Mouse (Mus musculus) testis, adult 2 months (tissue): ENCODE results near the gene Phex. TPM values are rescaled to one million over a fixed set of nuclear protein-coding genes. Genes with fewer than 3 reads are reported as not detected.

Experiments used
- H3K27ac ChIP-seq: fragments of 200-500 bp; 2 replicates; pipeline ENCODE4 v1.5.1; 2012; ENCODE audit warnings: low read depth, low read length; ENCODE audit not compliant: control insufficient read depth, insufficient read depth
- H3K27me3 ChIP-seq: fragments of 200-500 bp; 2 replicates; pipeline ENCODE4 v1.6.1; 2012; ENCODE audit warnings: mild to moderate bottlenecking, low read length, moderate library complexity; ENCODE audit not compliant: control insufficient read depth, insufficient read depth
- H3K36me3 ChIP-seq: fragments of 200-500 bp; 2 replicates; pipeline ENCODE4 v1.6.1; 2012; ENCODE audit warnings: mild to moderate bottlenecking, low read length; ENCODE audit not compliant: control insufficient read depth, insufficient read depth
- H3K4me1 ChIP-seq: fragments of 200-500 bp; 2 replicates; pipeline ENCODE4 v1.6.1; 2012; ENCODE audit warnings: low read length; ENCODE audit not compliant: control insufficient read depth, insufficient read depth
- H3K4me3 ChIP-seq: fragments of 200-500 bp; 2 replicates; pipeline ENCODE4 v1.5.1; 2012; ENCODE audit warnings: low read depth, mild to moderate bottlenecking, low read length, moderate library complexity, mixed read lengths; ENCODE audit not compliant: control insufficient read depth
- CTCF ChIP-seq: fragments of 200-500 bp; IDR thresholded peaks from 2 replicates; pipeline ENCODE4 v1.5.1; 2012; ENCODE audit warnings: low read depth, mild to moderate bottlenecking, inconsistent platforms, low read length, moderate library complexity; ENCODE audit not compliant: control insufficient read depth, insufficient read depth, insufficient replicate concordance
- POLR2A ChIP-seq: fragments of 200-500 bp; IDR thresholded peaks from 2 replicates; pipeline ENCODE4 v1.6.1; 2012; ENCODE audit warnings: low read depth, mild to moderate bottlenecking, inconsistent platforms, low read length, moderate library complexity; ENCODE audit not compliant: control insufficient read depth
- polyA plus RNA-seq: library from polyadenylated mRNA; depleted of rRNA; stranded (reverse); fragments of >200 nt; gene quantifications from 2 replicates; pipeline ENCODE4 v1.2.3, GENCODE M21; 2012

The Phex gene
- polyA plus RNA-seq, 1 experiment = 0.26 TPM

- Histone ChIP-seq H3K4me1 (no peaks in the 10 kb centered on the region), H3K27me3 (no peaks in the 10 kb centered on the region), H3K36me3 (no peaks in the 10 kb centered on the region), H3K4me3 (no peak overlapping the region), H3K27ac (no peak overlapping the region)
- TF ChIP-seq POLR2A (no peak), CTCF (no peak)
Measured at GRCm38 (mm10) chrX:157271609-157272008, 143.5 kb downstream of the Phex start.

- H3K27me3 ChIP-seq = no peaks in the 10 kb centered on the region
- no peaks in the 10 kb centered on the region for H3K36me3 ChIP-seq
- H3K27ac ChIP-seq = no peak overlapping the region
- no peak overlapping the region for H3K4me3 ChIP-seq
- no peak for TF ChIP-seq POLR2A
- TF ChIP-seq CTCF = no peak
- no peaks in the 10 kb centered on the region for H3K4me1 ChIP-seq
Measured at GRCm38 (mm10) chrX:157269726-157270305, 145.3 kb downstream of the Phex start.

GRCm38 (mm10) chrX:157268141-157268540, 147.0 kb downstream of the Phex start:
- TF ChIP-seq CTCF (no peak), POLR2A (no peak)
- Histone ChIP-seq H3K4me1 (no peaks in the 10 kb centered on the region), H3K27ac (no peak overlapping the region), H3K36me3 (no peaks in the 10 kb centered on the region), H3K27me3 (no peaks in the 10 kb centered on the region), H3K4me3 (no peak overlapping the region)

GRCm38 (mm10) chrX:157202736-157203135, 212.4 kb downstream of the Phex start:
- no peaks in the 10 kb centered on the region for H3K36me3 ChIP-seq
- no peak overlapping the region for H3K4me3 ChIP-seq
- no peak overlapping the region for H3K27ac ChIP-seq
- no peaks in the 10 kb centered on the region for H3K4me1 ChIP-seq
- no peaks in the 10 kb centered on the region for H3K27me3 ChIP-seq
- TF ChIP-seq CTCF = no peak
- no peak for TF ChIP-seq POLR2A

- no peak for TF ChIP-seq CTCF
- no peak for TF ChIP-seq POLR2A
- Histone ChIP-seq H3K36me3 (no peaks in the 10 kb centered on the region), H3K4me3 (no peak overlapping the region), H3K4me1 (no peaks in the 10 kb centered on the region), H3K27me3 (no peaks in the 10 kb centered on the region), H3K27ac (no peak overlapping the region)
Measured at GRCm38 (mm10) chrX:157184167-157184566, 230.9 kb downstream of the Phex start.

- Histone ChIP-seq H3K27ac (no peak overlapping the region), H3K4me3 (no peak overlapping the region), H3K4me1 (no peaks in the 10 kb centered on the region), H3K27me3 (no peaks in the 10 kb centered on the region), H3K36me3 (no peaks in the 10 kb centered on the region)
- TF ChIP-seq POLR2A = no peak
- TF ChIP-seq CTCF = no peak
Measured at GRCm38 (mm10) chrX:157180845-157181244, 234.3 kb downstream of the Phex start.

GRCm38 (mm10) chrX:157164142-157164541, 251.0 kb downstream of the Phex start:
- H3K36me3 ChIP-seq = no peaks in the 10 kb centered on the region

GRCm38 (mm10) chrX:157163394-157163793, 251.7 kb downstream of the Phex start:
- H3K27me3 ChIP-seq = no peaks in the 10 kb centered on the region
- H3K4me1 ChIP-seq = no peaks in the 10 kb centered on the region
- no peak overlapping the region for H3K4me3 ChIP-seq
- TF ChIP-seq POLR2A = no peak
- no peak for TF ChIP-seq CTCF
- H3K27ac ChIP-seq = no peak overlapping the region
- H3K36me3 ChIP-seq = no peaks in the 10 kb centered on the region

More at GRCm38 (mm10) chrX:157164142-157164541, 251.0 kb downstream of the Phex start:
- H3K27ac ChIP-seq = no peak overlapping the region
- H3K4me1 ChIP-seq = no peaks in the 10 kb centered on the region
- TF ChIP-seq CTCF (no peak), POLR2A (no peak)
- H3K27me3 ChIP-seq = no peaks in the 10 kb centered on the region
- no peak overlapping the region for H3K4me3 ChIP-seq

- H3K36me3 ChIP-seq = no peaks in the 10 kb centered on the region
- H3K27me3 ChIP-seq = no peaks in the 10 kb centered on the region
- H3K27ac ChIP-seq = no peak overlapping the region
- TF ChIP-seq POLR2A (no peak), CTCF (no peak)
- no peaks in the 10 kb centered on the region for H3K4me1 ChIP-seq
- no peak overlapping the region for H3K4me3 ChIP-seq
Measured at GRCm38 (mm10) chrX:157144675-157145074, 270.4 kb downstream of the Phex start.
